Mouse (Mus musculus): Measurements from ENCODE around the gene Vmn1r118. TPM values are rescaled to one million over a fixed set of nuclear protein-coding genes. Genes with fewer than 3 reads are reported as not detected.
"Not testable (repeated sequence)": the region's sequence is repeated elsewhere in the genome, so short reads cannot be mapped to it uniquely, and the experiment has no call there.

Gene Vmn1r118
- not detected in 2 replicates for polyA plus RNA-seq (2015; fragmentation: Nextera tagmentation; extraction: Ambion mirVana)

GRCm38 (mm10) chr7:20912247-20912646, at the start of gene Vmn1r118:
Gene Vmn1r118 (minus strand): TSS chr7:20912347.
- H3K9me3 ChIP-seq; H3K4me3 ChIP-seq (replicated peaks); H3K27ac ChIP-seq; H3K27me3 ChIP-seq; H3K36me3 ChIP-seq; H3K4me1 ChIP-seq (replicated peaks); H3K4me2 ChIP-seq (replicated peaks); ATAC-seq; H3K9ac ChIP-seq (replicated peaks): not testable (repeated sequence)
- WGBS, result no CpG with 5 or more reads among the region's 2 CpGs

GRCm38 (mm10) chr7:20884021-20884420, 28.1 kb downstream of the Vmn1r118 start, which contains the start of gene Vmn1r117:
Gene Vmn1r117 (minus strand): TSS chr7:20884121.
- H3K36me3 ChIP-seq; H3K4me2 ChIP-seq (replicated peaks); H3K9me3 ChIP-seq; H3K27ac ChIP-seq; H3K4me3 ChIP-seq (replicated peaks); H3K4me1 ChIP-seq (replicated peaks); ATAC-seq; H3K27me3 ChIP-seq; H3K9ac ChIP-seq (replicated peaks): not testable (repeated sequence)
- WGBS, result no CpG with 5 or more reads among the region's 2 CpGs

GRCm38 (mm10) chr7:20871956-20872355, 40.2 kb downstream of the Vmn1r118 start, which contains the start of gene Vmn1r116:
Gene Vmn1r116 (plus strand): TSS chr7:20872256.
- not testable (repeated sequence) for ATAC-seq; H3K27me3 ChIP-seq; H3K4me2 ChIP-seq (replicated peaks); H3K27ac ChIP-seq; H3K4me1 ChIP-seq (replicated peaks); H3K4me3 ChIP-seq (replicated peaks); H3K9me3 ChIP-seq; H3K36me3 ChIP-seq; H3K9ac ChIP-seq (replicated peaks)
- WGBS, result 60% methylated on average over 3 of the region's 3 CpGs

Other genes with a start within 250 kb of the Vmn1r118 start
- not detected in 2 replicates for gene Vmn1r107, start 243.4 kb downstream of the Vmn1r118 start, polyA plus RNA-seq (2015; fragmentation: Nextera tagmentation; extraction: Ambion mirVana)
- gene Vmn1r111, start 209.1 kb downstream of the Vmn1r118 start, polyA plus RNA-seq (2015; fragmentation: Nextera tagmentation; extraction: Ambion mirVana), result not detected in 2 replicates
- gene Gm10668, start 181.7 kb downstream of the Vmn1r118 start, polyA plus RNA-seq (2015; fragmentation: Nextera tagmentation; extraction: Ambion mirVana), result not detected in 2 replicates
- gene Vmn1r112, start 141.2 kb downstream of the Vmn1r118 start, polyA plus RNA-seq (2015; fragmentation: Nextera tagmentation; extraction: Ambion mirVana), result not detected in 2 replicates
- not detected in 2 replicates for gene Vmn1r113, start 125.1 kb downstream of the Vmn1r118 start, polyA plus RNA-seq (2015; fragmentation: Nextera tagmentation; extraction: Ambion mirVana)
- not detected in 2 replicates for gene Vmn1r114, start 100.2 kb downstream of the Vmn1r118 start, polyA plus RNA-seq (2015; fragmentation: Nextera tagmentation; extraction: Ambion mirVana)
- gene Vmn1r115, start 67.4 kb downstream of the Vmn1r118 start, polyA plus RNA-seq (2015; fragmentation: Nextera tagmentation; extraction: Ambion mirVana), result not detected in 2 replicates
- gene Vmn1r116, start 40.1 kb downstream of the Vmn1r118 start, polyA plus RNA-seq (2015; fragmentation: Nextera tagmentation; extraction: Ambion mirVana), result not detected in 2 replicates
- gene Vmn1r117, start 28.2 kb downstream of the Vmn1r118 start, polyA plus RNA-seq (2015; fragmentation: Nextera tagmentation; extraction: Ambion mirVana), result not detected in 2 replicates
- not detected in 2 replicates for gene Vmn1r119, start 100.1 kb upstream of the Vmn1r118 start, polyA plus RNA-seq (2015; fragmentation: Nextera tagmentation; extraction: Ambion mirVana)
- not detected in 2 replicates for gene Vmn1r120, start 141.4 kb upstream of the Vmn1r118 start, polyA plus RNA-seq (2015; fragmentation: Nextera tagmentation; extraction: Ambion mirVana)
- not detected in 2 replicates for gene Vmn1r121, start 186.2 kb upstream of the Vmn1r118 start, polyA plus RNA-seq (2015; fragmentation: Nextera tagmentation; extraction: Ambion mirVana)
- not detected in 2 replicates for gene Vmn1r122, start 221.8 kb upstream of the Vmn1r118 start, polyA plus RNA-seq (2015; fragmentation: Nextera tagmentation; extraction: Ambion mirVana)
- gene Vmn1r123, start 249.8 kb upstream of the Vmn1r118 start, polyA plus RNA-seq (2015; fragmentation: Nextera tagmentation; extraction: Ambion mirVana), result not detected in 2 replicates

Data from midbrain, embryonic 13.5 days (tissue).